Mouse (Mus musculus) cerebellum, adult 8-10 months (tissue): ENCODE data around the gene Lrrc37a.
"Not testable (repeated sequence)": the region's sequence is repeated elsewhere in the genome, so short reads cannot be mapped to it uniquely, and the experiment has no call there.

Experiments used
- DNase-seq: peaks from one replicate; pipeline ENCODE4 v3.0.0; 2022

Gene Lrrc37a

GRCm38 (mm10) chr11:103504497-103504896, at the start of gene Lrrc37a:
Gene Lrrc37a (minus strand): TSS chr11:103504597.
- DNase-seq: no peak

GRCm38 (mm10) chr11:103534973-103535372, 30.6 kb upstream of the Lrrc37a start:
- DNase-seq: not testable (repeated sequence)

GRCm38 (mm10) chr11:103512111-103512510, 7.7 kb upstream of the Lrrc37a start:
- no peak for DNase-seq

- DNase-seq: no peak
Observed at GRCm38 (mm10) chr11:103464443-103464842, 40.0 kb downstream of the Lrrc37a start.

- not testable (repeated sequence) for DNase-seq
Observed at GRCm38 (mm10) chr11:103451105-103451504, 53.3 kb downstream of the Lrrc37a start.

- DNase-seq: not testable (repeated sequence)
Observed at GRCm38 (mm10) chr11:103449721-103450120, 54.7 kb downstream of the Lrrc37a start.

GRCm38 (mm10) chr11:103443678-103444077, 60.7 kb downstream of the Lrrc37a start:
- DNase-seq: no peak

- DNase-seq: no peak
Observed at GRCm38 (mm10) chr11:103436282-103436681, 68.1 kb downstream of the Lrrc37a start.

- no peak for DNase-seq
Observed at GRCm38 (mm10) chr11:103425031-103425430, 79.4 kb downstream of the Lrrc37a start.

GRCm38 (mm10) chr11:103419667-103420066, 84.7 kb downstream of the Lrrc37a start:
- no peak for DNase-seq

GRCm38 (mm10) chr11:103419226-103419625, 85.2 kb downstream of the Lrrc37a start:
- no peak for DNase-seq

- no peak for DNase-seq
Observed at GRCm38 (mm10) chr11:103413516-103413915, 90.9 kb downstream of the Lrrc37a start.

GRCm38 (mm10) chr11:103412950-103413423, 91.4 kb downstream of the Lrrc37a start:
- DNase-seq: no peak

- DNase-seq: peak; percentile 94
Observed at GRCm38 (mm10) chr11:103411981-103412949, 92.1 kb downstream of the Lrrc37a start, which contains the start of gene Plekhm1. Gene Plekhm1 (minus strand): TSS chr11:103412687.

- DNase-seq: no peak
Observed at GRCm38 (mm10) chr11:103411301-103411700, 93.1 kb downstream of the Lrrc37a start.

- DNase-seq: no peak
Observed at GRCm38 (mm10) chr11:103408880-103409279, 95.5 kb downstream of the Lrrc37a start.

GRCm38 (mm10) chr11:103407136-103407535, 97.3 kb downstream of the Lrrc37a start:
- not testable (repeated sequence) for DNase-seq

- DNase-seq: no peak
Observed at GRCm38 (mm10) chr11:103406551-103406950, 97.8 kb downstream of the Lrrc37a start.

- no peak for DNase-seq
Observed at GRCm38 (mm10) chr11:103405814-103406213, 98.6 kb downstream of the Lrrc37a start.

GRCm38 (mm10) chr11:103404618-103405017, 99.8 kb downstream of the Lrrc37a start:
- DNase-seq: no peak

- no peak for DNase-seq
Observed at GRCm38 (mm10) chr11:103403776-103404175, 100.6 kb downstream of the Lrrc37a start.

GRCm38 (mm10) chr11:103402738-103403137, 101.7 kb downstream of the Lrrc37a start:
- no peak for DNase-seq

GRCm38 (mm10) chr11:103402198-103402597, 102.2 kb downstream of the Lrrc37a start:
- peak; percentile 44 for DNase-seq
